Mouse (Mus musculus) midbrain, embryonic 13.5 days (tissue): ENCODE data around the gene Fbn1. TPM values are rescaled to one million over a fixed set of nuclear protein-coding genes. Genes with fewer than 3 reads are reported as not detected.

Experiments
- ATAC-seq: fragments of 200-750 bp; cut with Nextera tagmentation; 2 replicates; pipeline ENCODE4 v1.8.0; 2017; ENCODE audit warnings: mild to moderate bottlenecking, moderate TSS enrichment, moderate library complexity
- H3K27ac ChIP-seq: fragments of 300-500 bp; sonication (generic); 2 replicates; pipeline ENCODE4 v1.5.1; 2015; ENCODE audit warnings: inconsistent platforms, mild to moderate bottlenecking, moderate library complexity
- H3K27me3 ChIP-seq: fragments of 300-500 bp; sonication (generic); 2 replicates; pipeline ENCODE4 v1.6.1; 2015; ENCODE audit warnings: mild to moderate bottlenecking, inconsistent platforms
- H3K36me3 ChIP-seq: fragments of 300-500 bp; sonication (generic); 2 replicates; pipeline ENCODE4 v1.6.1; 2015; ENCODE audit warnings: mild to moderate bottlenecking, inconsistent platforms
- H3K4me1 ChIP-seq: fragments of 300-500 bp; sonication (generic); replicated peaks from 2 replicates; pipeline ENCODE4 v1.6.1; 2015; ENCODE audit warnings: inconsistent platforms
- H3K4me2 ChIP-seq: fragments of 300-500 bp; sonication (generic); replicated peaks from 2 replicates; pipeline ENCODE4 v1.6.1; 2015; ENCODE audit warnings: moderate library complexity, mild to moderate bottlenecking, inconsistent platforms
- H3K4me3 ChIP-seq: fragments of 300-500 bp; sonication (generic); replicated peaks from 2 replicates; pipeline ENCODE4 v1.5.1; 2015; ENCODE audit warnings: mild to moderate bottlenecking, inconsistent platforms
- H3K9ac ChIP-seq: fragments of 300-500 bp; sonication (generic); replicated peaks from 2 replicates; pipeline ENCODE4 v1.6.1; 2015; ENCODE audit warnings: mild to moderate bottlenecking, inconsistent platforms
- H3K9me3 ChIP-seq: fragments of 300-500 bp; sonication (generic); 2 replicates; pipeline ENCODE4 v1.6.1; 2016; ENCODE audit warnings: mild to moderate bottlenecking, inconsistent platforms
- WGBS: fragments of 180-500 bp; shearing (Covaris S2); methylation state at CpG from one replicate; pipeline ENCODE4 v1.1.7; 2015; 5-methylcytosine and 5-hydroxymethylcytosine counted together
- polyA plus RNA-seq: library from polyadenylated mRNA; unstranded; fragments of >200 nt; fragmentation: Nextera tagmentation; extraction: Ambion mirVana; gene quantifications from 2 replicates; pipeline ENCODE4 v1.2.1, GENCODE M21; 2015

Gene Fbn1
- polyA plus RNA-seq, 1 experiment from 2014 or later: 2.6 TPM

GRCm38 (mm10) chr2:125515291-125516057 is 7.7 kb upstream of the Fbn1 start:
- Histone ChIP-seq H3K9me3 (no peaks in the 10 kb centered on the region), H3K36me3 (no peaks in the 10 kb centered on the region), H3K9ac (no peak overlapping the region), H3K27me3 (no peaks in the 10 kb centered on the region), H3K4me2 (no peak overlapping the region), H3K4me1 (0 out of 2 replicates have a peak, but pooled peaks cover 4% of the 10 kb centered on the region), H3K4me3 (no peak overlapping the region), H3K27ac (no peak overlapping the region)
- no peak for ATAC-seq
- 68% methylated on average over 12 of the region's 12 CpGs for WGBS

- ATAC-seq: no peak
- H3K27ac ChIP-seq: no peak overlapping the region
Observed at GRCm38 (mm10) chr2:125514391-125514790, 6.6 kb upstream of the Fbn1 start.

GRCm38 (mm10) chr2:125512544-125512943 is 4.8 kb upstream of the Fbn1 start:
- Histone ChIP-seq H3K36me3 (no peaks in the 10 kb centered on the region), H3K4me3 (no peak overlapping the region), H3K27me3 (peaks cover 11% of the 10 kb centered on the region), H3K9ac (no peak overlapping the region), H3K9me3 (no peaks in the 10 kb centered on the region), H3K27ac (no peak overlapping the region), H3K4me1 (0 out of 2 replicates have a peak, but pooled peaks cover 4% of the 10 kb centered on the region), H3K4me2 (no peak overlapping the region)
- 79% methylated on average over 4 of the region's 4 CpGs for WGBS
- no peak for ATAC-seq

More at GRCm38 (mm10) chr2:125514391-125514790, 6.6 kb upstream of the Fbn1 start:
- H3K27me3 ChIP-seq: no peaks in the 10 kb centered on the region
- no peak overlapping the region for H3K9ac ChIP-seq
- H3K4me2 ChIP-seq: no peak overlapping the region
- H3K9me3 ChIP-seq: no peaks in the 10 kb centered on the region
- 71% methylated on average over 3 of the region's 3 CpGs for WGBS
- no peaks in the 10 kb centered on the region for H3K36me3 ChIP-seq
- H3K4me1 ChIP-seq: 0 out of 2 replicates have a peak, but pooled peaks cover 4% of the 10 kb centered on the region
- no peak overlapping the region for H3K4me3 ChIP-seq

GRCm38 (mm10) chr2:125511898-125512297 is 4.1 kb upstream of the Fbn1 start:
- H3K27me3 ChIP-seq: peaks cover 15% of the 10 kb centered on the region
- WGBS: 83% methylated on average over 4 of the region's 4 CpGs
- 0 out of 2 replicates have a peak, but pooled peaks cover 7% of the 10 kb centered on the region for H3K4me1 ChIP-seq
- ATAC-seq: no peak
- no peak overlapping the region for H3K27ac ChIP-seq
- no peaks in the 10 kb centered on the region for H3K9me3 ChIP-seq
- no peak overlapping the region for H3K9ac ChIP-seq
- H3K4me2 ChIP-seq: no peak overlapping the region
- no peaks in the 10 kb centered on the region for H3K36me3 ChIP-seq
- H3K4me3 ChIP-seq: no peak overlapping the region

- 85% methylated on average over 2 of the region's 2 CpGs for WGBS
Observed at GRCm38 (mm10) chr2:125510752-125511151, 3.0 kb upstream of the Fbn1 start.

GRCm38 (mm10) chr2:125508381-125508780 is 588 bp upstream of the Fbn1 start:
- H3K9ac ChIP-seq: no peak overlapping the region
- peaks cover 19% of the 10 kb centered on the region for H3K4me1 ChIP-seq
- WGBS: 93% methylated on average over 5 of the region's 5 CpGs

More at GRCm38 (mm10) chr2:125510752-125511151, 3.0 kb upstream of the Fbn1 start:
- no peak overlapping the region for H3K9ac ChIP-seq
- no peak overlapping the region for H3K27ac ChIP-seq
- ATAC-seq: no peak
- H3K4me3 ChIP-seq: no peak overlapping the region
- H3K36me3 ChIP-seq: no peaks in the 10 kb centered on the region
- peaks cover 18% of the 10 kb centered on the region for H3K27me3 ChIP-seq
- peaks cover 8% of the 10 kb centered on the region; the same call in 1 of the 2 replicates for H3K4me1 ChIP-seq
- H3K4me2 ChIP-seq: no peak overlapping the region
- no peaks in the 10 kb centered on the region for H3K9me3 ChIP-seq

GRCm38 (mm10) chr2:125506316-125507054 is 1.3 kb downstream of the Fbn1 start:
- WGBS: under 1% methylated on average over 35 of the region's 37 CpGs
- Histone ChIP-seq H3K4me2 (peak overlapping the region; percentile 98), H3K27me3 (peaks cover 20% of the 10 kb centered on the region), H3K9ac (peak overlapping the region; percentile 80), H3K4me3 (peak overlapping the region; percentile 74), H3K36me3 (no peaks in the 10 kb centered on the region), H3K9me3 (no peaks in the 10 kb centered on the region), H3K27ac (peak overlapping the region; percentile 71), H3K4me1 (peaks cover 19% of the 10 kb centered on the region)
- ATAC-seq: peak; percentile 90

More at GRCm38 (mm10) chr2:125508381-125508780, 588 bp upstream of the Fbn1 start:
- ATAC-seq: no peak
- Histone ChIP-seq H3K9me3 (no peaks in the 10 kb centered on the region), H3K27ac (no peak overlapping the region), H3K4me3 (no peak overlapping the region), H3K27me3 (peaks cover 20% of the 10 kb centered on the region), H3K36me3 (no peaks in the 10 kb centered on the region), H3K4me2 (no peak overlapping the region)

GRCm38 (mm10) chr2:125505746-125506315 is 2.0 kb downstream of the Fbn1 start:
- Histone ChIP-seq H3K4me2 (peak overlapping the region; percentile 98), H3K4me3 (peak overlapping the region; percentile 74), H3K27me3 (peaks cover 20% of the 10 kb centered on the region), H3K4me1 (peaks cover 19% of the 10 kb centered on the region), H3K9ac (peak overlapping the region; percentile 80), H3K27ac (peak overlapping the region; percentile 71), H3K9me3 (no peaks in the 10 kb centered on the region), H3K36me3 (no peaks in the 10 kb centered on the region)
- peak; percentile 87 for ATAC-seq
- WGBS: under 1% methylated on average over 48 of the region's 48 CpGs

- H3K27me3 ChIP-seq: peaks cover 20% of the 10 kb centered on the region
- WGBS: under 1% methylated on average over 44 of the region's 45 CpGs
- no peaks in the 10 kb centered on the region for H3K9me3 ChIP-seq
- H3K4me2 ChIP-seq: peak within 1 kb of the TSS; percentile 98
- no peaks in the 10 kb centered on the region for H3K36me3 ChIP-seq
- H3K4me3 ChIP-seq: peak within 1 kb of the TSS; percentile 74
- peaks cover 19% of the 10 kb centered on the region for H3K4me1 ChIP-seq
- H3K9ac ChIP-seq: peak within 1 kb of the TSS; percentile 80
- no peak; the same call in 1 of the 2 replicates for ATAC-seq
- peak within 1 kb of the TSS; percentile 71 for H3K27ac ChIP-seq
Observed at GRCm38 (mm10) chr2:125505006-125505745, 2.6 kb downstream of the Fbn1 start, which contains the start of gene Gm9913. Gm9913 (plus strand) TSS chr2:125505089.

- ATAC-seq: no peak
- H3K4me1 ChIP-seq: peaks cover 12% of the 10 kb centered on the region
- no peaks in the 10 kb centered on the region for H3K9me3 ChIP-seq
- no peak overlapping the region for H3K27ac ChIP-seq
- H3K9ac ChIP-seq: no peak overlapping the region
- 0 out of 2 replicates have a peak, but pooled peaks cover 2% of the 10 kb centered on the region for H3K27me3 ChIP-seq
- H3K4me2 ChIP-seq: no peak overlapping the region
- H3K36me3 ChIP-seq: no peaks in the 10 kb centered on the region
- H3K4me3 ChIP-seq: no peak overlapping the region
Observed at GRCm38 (mm10) chr2:125501526-125501925, 6.3 kb downstream of the Fbn1 start.

- H3K9me3 ChIP-seq: no peaks in the 10 kb centered on the region
- WGBS: 94% methylated on average over 7 of the region's 7 CpGs
- no peaks in the 10 kb centered on the region for H3K36me3 ChIP-seq
- no peak overlapping the region for H3K4me2 ChIP-seq
- no peak overlapping the region for H3K4me3 ChIP-seq
- no peaks in the 10 kb centered on the region for H3K27me3 ChIP-seq
- H3K4me1 ChIP-seq: no peaks in the 10 kb centered on the region
- no peak overlapping the region for H3K27ac ChIP-seq
- ATAC-seq: no peak
- H3K9ac ChIP-seq: no peak overlapping the region
Observed at GRCm38 (mm10) chr2:125498216-125498615, 9.6 kb downstream of the Fbn1 start.
